Mouse (Mus musculus) layer of hippocampus, adult 9-10 months (tissue): ENCODE results near the gene Slc12a9.
A peak's percentile ranks its signal among the peaks of the same experiment; 100 is the strongest.

ENCODE experiments used
- DNase-seq: peaks from one replicate; pipeline ENCODE4 v3.0.0; 2022; ENCODE audit warnings: low spot score

Slc12a9 gene

GRCm38 (mm10) chr5:137333512-137334174 lies at the start of gene Slc12a9:
Gene Slc12a9 (minus strand): TSS chr5:137333597.
- peak; percentile 89 for DNase-seq

DNA sequence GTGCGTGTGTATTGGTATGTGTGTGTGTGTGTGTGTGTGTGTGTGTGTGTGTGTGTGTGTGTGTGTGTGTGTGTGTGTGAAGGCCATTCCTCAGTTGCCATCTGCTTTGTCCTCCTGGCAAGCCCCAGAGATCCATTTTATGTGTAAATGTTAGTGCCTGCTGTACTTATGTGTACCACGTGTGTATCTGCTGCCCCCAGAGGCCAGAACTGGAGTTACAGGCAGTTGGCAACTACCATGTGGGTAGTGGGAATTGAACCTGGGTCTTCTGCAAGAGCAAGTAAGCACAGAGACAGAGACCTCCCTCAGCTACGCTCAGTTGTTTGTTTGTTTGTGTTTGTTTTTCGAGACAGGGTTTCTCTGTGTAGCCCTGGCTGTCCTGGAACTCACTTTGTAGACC lies 47.8 kb upstream of the Slc12a9 start:
- peak; percentile 36 for DNase-seq

DNA sequence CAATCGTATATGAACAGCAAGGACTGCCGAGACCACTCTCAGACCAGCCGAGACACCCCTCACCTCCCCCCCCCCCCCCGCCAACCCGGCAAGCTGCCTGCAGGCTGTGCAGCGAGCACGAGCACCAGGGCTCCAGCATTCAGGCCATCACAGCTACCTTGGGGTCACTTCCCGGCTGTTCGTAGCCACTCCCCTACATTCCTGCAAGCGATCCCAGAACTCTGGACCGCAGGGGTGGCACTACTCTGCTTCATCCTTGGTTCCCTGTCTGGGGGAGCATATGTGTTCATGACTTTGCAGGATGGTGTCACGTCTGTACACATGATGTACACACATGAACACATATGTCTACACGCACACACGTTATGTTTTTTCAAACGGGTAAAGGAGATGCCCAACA lies 44.2 kb upstream of the Slc12a9 start:
- DNase-seq = no peak

DNA sequence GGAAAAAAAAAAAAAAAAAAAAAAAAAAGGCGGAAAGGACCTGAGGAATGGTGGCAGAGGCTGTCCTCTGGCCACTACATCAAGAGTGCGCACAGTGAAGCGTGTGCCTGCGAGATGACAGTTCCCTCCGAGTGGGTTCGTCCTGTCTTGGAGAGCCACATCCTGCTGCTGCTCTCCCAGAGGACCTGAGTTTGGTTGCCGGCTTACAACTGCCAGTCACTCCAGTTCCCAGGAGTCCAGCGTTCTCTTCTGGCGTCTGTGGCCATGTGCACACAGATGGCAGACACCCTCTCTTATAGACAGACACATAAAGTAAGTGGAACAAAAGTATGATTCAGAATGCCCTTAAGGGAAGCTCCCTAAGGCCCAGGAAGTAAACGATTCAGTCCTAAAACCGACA lies 43.8 kb upstream of the Slc12a9 start:
- DNase-seq = no peak

DNA sequence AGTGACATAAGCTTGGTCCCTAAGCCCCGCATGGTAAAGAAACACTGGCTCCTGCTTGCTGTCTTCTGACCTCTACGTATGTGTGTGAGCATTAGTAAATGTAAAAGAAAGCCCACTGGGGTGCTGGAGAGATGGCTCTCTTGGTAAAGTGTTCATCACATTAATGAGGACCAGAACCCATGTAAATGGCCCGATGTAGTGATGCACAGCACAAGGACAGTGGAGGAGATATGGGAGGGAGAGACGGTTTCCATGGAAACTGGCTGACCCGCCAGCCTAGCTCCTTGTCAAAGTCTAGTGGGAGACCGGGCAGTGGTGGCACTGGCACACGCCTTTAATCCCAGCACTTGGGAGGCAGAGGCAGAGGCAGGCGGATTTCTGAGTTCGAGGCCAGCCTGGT lies 43.3 kb upstream of the Slc12a9 start:
- no peak for DNase-seq

- no peak for DNase-seq
Measured at GRCm38 (mm10) chr5:137376198-137376597, 42.8 kb upstream of the Slc12a9 start.

GRCm38 (mm10) chr5:137375627-137376026 lies 42.2 kb upstream of the Slc12a9 start:
- no peak for DNase-seq

- DNase-seq = no peak
Measured at GRCm38 (mm10) chr5:137374521-137375080, 41.2 kb upstream of the Slc12a9 start.

- no peak for DNase-seq
Measured at GRCm38 (mm10) chr5:137373371-137373950, 40.1 kb upstream of the Slc12a9 start.

GRCm38 (mm10) chr5:137369665-137370064 lies 36.3 kb upstream of the Slc12a9 start:
- DNase-seq = no peak

- no peak for DNase-seq
Measured at GRCm38 (mm10) chr5:137358382-137358781, 25.0 kb upstream of the Slc12a9 start.

GRCm38 (mm10) chr5:137354091-137354490 lies 20.7 kb upstream of the Slc12a9 start:
- DNase-seq = no peak

- no peak for DNase-seq
Measured at GRCm38 (mm10) chr5:137352011-137352975, 18.9 kb upstream of the Slc12a9 start.

DNA sequence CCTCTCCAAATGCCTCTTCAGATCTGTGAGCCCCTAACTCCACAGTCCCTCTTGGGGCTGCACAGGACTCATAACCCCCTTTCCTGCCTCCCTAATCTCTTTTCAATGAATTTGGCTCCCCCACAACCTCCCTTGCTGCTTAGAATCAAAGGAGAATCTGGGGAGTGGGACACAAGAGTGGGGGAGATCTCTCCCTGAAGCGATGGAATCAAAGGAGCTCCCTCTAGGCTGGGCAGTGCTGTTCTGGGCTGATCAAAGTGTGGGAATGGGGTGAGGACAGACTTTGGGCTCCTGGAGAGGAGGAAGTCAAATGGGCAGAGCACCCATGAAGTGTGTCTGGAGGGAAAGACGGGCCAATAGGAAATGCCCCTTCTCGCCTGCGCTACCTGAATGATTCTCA lies 18.0 kb upstream of the Slc12a9 start:
- no peak for DNase-seq

DNA sequence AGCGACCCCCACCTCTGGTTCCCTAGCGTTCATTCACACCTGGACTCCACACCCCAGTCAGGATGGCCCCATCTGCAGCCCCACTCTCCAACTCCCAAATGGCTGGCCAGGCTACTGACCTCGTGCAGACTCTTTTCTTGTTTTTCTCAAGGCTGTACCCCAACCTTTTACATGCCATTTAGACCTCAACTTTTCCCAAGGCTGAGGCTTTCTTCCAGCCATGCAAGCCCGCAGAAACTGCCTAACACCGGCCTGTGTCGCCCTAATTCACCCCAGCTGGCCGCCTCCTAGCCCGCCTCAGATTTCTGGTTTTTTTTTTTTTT lies 17.6 kb upstream of the Slc12a9 start:
- DNase-seq = no peak

GRCm38 (mm10) chr5:137350205-137351057 lies 17.0 kb upstream of the Slc12a9 start:
- DNase-seq = no peak

DNA sequence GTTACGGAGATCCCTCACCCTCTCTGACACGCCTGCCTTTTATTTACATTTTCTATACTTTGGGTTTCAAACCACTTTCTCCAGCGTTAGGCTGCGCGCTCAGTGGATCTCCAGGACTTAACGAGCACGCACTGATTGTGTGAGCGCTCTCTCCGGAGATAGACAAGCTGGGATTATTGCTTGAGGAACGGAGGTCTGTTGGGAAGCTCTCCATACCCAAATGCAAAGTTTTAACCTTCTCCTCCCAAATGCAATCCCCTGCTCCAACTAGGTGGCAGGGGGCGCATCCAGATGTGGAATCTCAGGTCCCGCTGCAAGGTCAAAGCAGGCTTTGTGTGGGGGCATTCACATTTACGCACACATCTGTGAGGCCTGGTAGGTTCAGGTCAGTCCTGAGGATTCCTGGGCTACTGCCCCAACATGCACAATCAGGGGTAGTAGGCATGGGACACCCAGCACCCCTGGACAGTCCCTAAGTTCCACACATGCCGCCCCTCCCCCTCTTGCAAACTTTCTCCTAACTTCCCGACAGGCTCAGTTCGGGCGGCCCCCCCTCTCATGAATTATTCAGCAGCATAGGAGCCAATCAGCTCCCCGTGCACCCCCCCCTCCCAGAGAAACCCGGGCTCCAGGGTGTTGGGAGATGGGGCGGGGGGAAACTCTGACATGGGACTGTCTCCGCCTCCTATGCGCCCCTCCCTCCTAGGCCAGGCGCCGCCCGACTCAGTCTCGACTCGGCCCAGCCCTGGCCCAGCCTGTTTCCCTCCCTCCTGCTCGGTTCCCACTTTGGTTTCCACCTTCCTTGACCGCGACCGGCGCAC lies 16.2 kb upstream of the Slc12a9 start, which contains the start of gene Ephb4:
Ephb4 (plus strand) TSS at position 726 of the 821 bp plus-strand sequence.
- DNase-seq = no peak

GRCm38 (mm10) chr5:137348482-137349383 lies 15.3 kb upstream of the Slc12a9 start:
- DNase-seq = no peak

GRCm38 (mm10) chr5:137347856-137348255 lies 14.5 kb upstream of the Slc12a9 start:
- DNase-seq = no peak

- DNase-seq = no peak
Measured at GRCm38 (mm10) chr5:137346983-137347382, 13.6 kb upstream of the Slc12a9 start.
